Mouse (Mus musculus): ENCODE measurements around the gene Oas3. TPM values are rescaled to one million over a fixed set of nuclear protein-coding genes. Genes with fewer than 3 reads are reported as not detected.

The Oas3 gene
- polyA plus RNA-seq (2015; fragmentation: Illumina TruSeq; extraction: RNeasy Lipid Tissue Mini Kit (QIAGEN cat#74804); ENCODE audit: low read depth, low replicate concordance): not detected

DNA sequence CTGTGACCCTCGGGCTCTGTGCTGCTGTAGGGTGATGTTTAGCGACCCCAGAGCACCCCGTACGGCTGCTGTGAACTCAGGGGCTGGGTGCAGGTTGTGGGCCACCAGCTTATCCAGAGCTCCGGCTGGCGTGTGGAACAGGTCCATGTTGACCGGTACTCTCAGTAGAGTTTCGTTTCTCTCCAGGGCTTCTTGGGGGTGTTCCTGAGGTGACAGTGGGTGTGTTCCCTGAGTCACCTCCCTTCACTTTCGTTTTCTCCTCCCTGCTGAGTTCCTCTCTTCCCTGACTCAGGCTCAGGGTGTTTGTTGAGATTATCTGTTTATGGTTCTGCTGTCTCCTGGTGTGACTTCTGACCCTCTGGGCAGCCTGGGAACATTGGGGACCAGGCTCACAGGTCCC, at the start of gene Oas3:
Gene Oas3, minus strand, starts transcription at position 184 of the 400 bp plus-strand sequence.

GRCm38 (mm10) chr5:120811951-120812819, 34.7 kb upstream of the Oas3 start, which contains the start of gene Oas1c:
Oas1c (minus strand) TSS chr5:120812514.

GRCm38 (mm10) chr5:120795480-120796034, 18.1 kb upstream of the Oas3 start, which contains the start of gene Oas1e:
Oas1e (minus strand) TSS chr5:120795530.

DNA sequence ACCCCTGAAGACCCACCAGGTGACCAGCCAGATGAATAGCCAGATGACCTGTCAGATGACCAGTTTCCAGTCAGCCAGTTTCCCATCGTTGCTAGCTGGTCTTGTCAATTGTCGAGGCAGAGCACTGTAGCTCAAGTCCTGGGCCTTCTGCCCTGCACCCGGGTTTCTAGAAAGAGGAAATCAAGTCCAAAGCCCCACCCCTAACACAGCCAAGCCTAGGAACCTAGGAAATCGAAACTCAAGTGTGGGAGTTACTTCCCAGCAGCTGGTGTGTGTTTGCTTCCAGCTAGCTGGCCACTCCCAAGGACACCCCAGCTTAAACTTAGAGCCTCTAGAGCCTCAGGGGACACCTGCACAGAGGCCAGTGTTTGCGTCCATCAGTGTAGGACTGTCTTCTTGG, 27.8 kb downstream of the Oas3 start, which contains the start of gene Oas2:
Gene Oas2, minus strand, starts transcription at position 166 of the 400 bp plus-strand sequence.

DNA sequence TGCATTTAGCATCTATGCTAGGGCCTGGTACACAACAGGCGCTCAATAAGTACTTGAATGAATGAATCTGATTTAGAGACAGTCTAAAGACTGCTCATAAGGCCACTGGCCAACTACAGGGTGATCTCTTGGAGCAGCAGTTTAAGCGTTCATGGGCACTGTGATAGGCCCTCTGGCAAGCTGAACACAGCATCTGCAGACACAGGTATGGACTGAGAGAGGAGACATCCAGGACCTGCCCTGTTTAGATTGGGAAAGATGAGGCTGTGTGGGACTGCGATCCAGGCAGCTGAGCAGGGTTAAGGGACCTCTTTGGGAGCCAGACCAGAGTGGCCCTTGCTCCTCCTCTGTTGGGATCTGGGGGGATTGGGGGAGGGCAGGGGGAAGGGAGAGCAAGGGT, 65.6 kb downstream of the Oas3 start, which contains the start of gene Dtx1:
Gene Dtx1, minus strand, starts transcription at position 101 of the 400 bp plus-strand sequence.

Other genes with a start within 250 kb of the Oas3 start
- 20.2 TPM for gene Tpcn1, start 189.0 kb downstream of the Oas3 start, polyA plus RNA-seq (2015; fragmentation: Illumina TruSeq; extraction: RNeasy Lipid Tissue Mini Kit (QIAGEN cat#74804); ENCODE audit: low read depth, low replicate concordance)
- 1.6 TPM for gene Iqcd, start 188.6 kb downstream of the Oas3 start, polyA plus RNA-seq (2015; fragmentation: Illumina TruSeq; extraction: RNeasy Lipid Tissue Mini Kit (QIAGEN cat#74804); ENCODE audit: low read depth, low replicate concordance)
- gene Rita1, start 165.1 kb downstream of the Oas3 start, polyA plus RNA-seq (2015; fragmentation: Illumina TruSeq; extraction: RNeasy Lipid Tissue Mini Kit (QIAGEN cat#74804); ENCODE audit: low read depth, low replicate concordance): 38.2 TPM
- gene Ddx54, start 164.9 kb downstream of the Oas3 start, polyA plus RNA-seq (2015; fragmentation: Illumina TruSeq; extraction: RNeasy Lipid Tissue Mini Kit (QIAGEN cat#74804); ENCODE audit: low read depth, low replicate concordance): 21.0 TPM
- not detected for gene Cfap73, start 143.4 kb downstream of the Oas3 start, polyA plus RNA-seq (2015; fragmentation: Illumina TruSeq; extraction: RNeasy Lipid Tissue Mini Kit (QIAGEN cat#74804); ENCODE audit: low read depth, low replicate concordance)
- 49.7 TPM for gene Rasal1, start 128.8 kb downstream of the Oas3 start, polyA plus RNA-seq (2015; fragmentation: Illumina TruSeq; extraction: RNeasy Lipid Tissue Mini Kit (QIAGEN cat#74804); ENCODE audit: low read depth, low replicate concordance)
- gene Dtx1, start 65.7 kb downstream of the Oas3 start, polyA plus RNA-seq (2015; fragmentation: Illumina TruSeq; extraction: RNeasy Lipid Tissue Mini Kit (QIAGEN cat#74804); ENCODE audit: low read depth, low replicate concordance): 47.7 TPM
- 0.51 TPM for gene Oas2, start 27.8 kb downstream of the Oas3 start, polyA plus RNA-seq (2015; fragmentation: Illumina TruSeq; extraction: RNeasy Lipid Tissue Mini Kit (QIAGEN cat#74804); ENCODE audit: low read depth, low replicate concordance)
- gene Oas1e, start 17.9 kb upstream of the Oas3 start, polyA plus RNA-seq (2015; fragmentation: Illumina TruSeq; extraction: RNeasy Lipid Tissue Mini Kit (QIAGEN cat#74804); ENCODE audit: low read depth, low replicate concordance): not detected
- gene Oas1c, start 34.9 kb upstream of the Oas3 start, polyA plus RNA-seq (2015; fragmentation: Illumina TruSeq; extraction: RNeasy Lipid Tissue Mini Kit (QIAGEN cat#74804); ENCODE audit: low read depth, low replicate concordance): 1.1 TPM
- gene Oas1f, start 69.7 kb upstream of the Oas3 start, polyA plus RNA-seq (2015; fragmentation: Illumina TruSeq; extraction: RNeasy Lipid Tissue Mini Kit (QIAGEN cat#74804); ENCODE audit: low read depth, low replicate concordance): not detected
- not detected for gene Oas1h, start 83.8 kb upstream of the Oas3 start, polyA plus RNA-seq (2015; fragmentation: Illumina TruSeq; extraction: RNeasy Lipid Tissue Mini Kit (QIAGEN cat#74804); ENCODE audit: low read depth, low replicate concordance)
- not detected for gene Oas1g, start 110.0 kb upstream of the Oas3 start, polyA plus RNA-seq (2015; fragmentation: Illumina TruSeq; extraction: RNeasy Lipid Tissue Mini Kit (QIAGEN cat#74804); ENCODE audit: low read depth, low replicate concordance)
- gene Oas1a, start 129.9 kb upstream of the Oas3 start, polyA plus RNA-seq (2015; fragmentation: Illumina TruSeq; extraction: RNeasy Lipid Tissue Mini Kit (QIAGEN cat#74804); ENCODE audit: low read depth, low replicate concordance): 1.0 TPM
- gene Oas1d, start 136.9 kb upstream of the Oas3 start, polyA plus RNA-seq (2015; fragmentation: Illumina TruSeq; extraction: RNeasy Lipid Tissue Mini Kit (QIAGEN cat#74804); ENCODE audit: low read depth, low replicate concordance): not detected
- gene Rph3a, start 232.4 kb upstream of the Oas3 start, polyA plus RNA-seq (2015; fragmentation: Illumina TruSeq; extraction: RNeasy Lipid Tissue Mini Kit (QIAGEN cat#74804); ENCODE audit: low read depth, low replicate concordance): 237 TPM